Mouse (Mus musculus): ENCODE data around the gene Tkt.
"Not testable (repeated sequence)": the region's sequence is repeated elsewhere in the genome, so short reads cannot be mapped to it uniquely, and the experiment has no call there.

The Tkt gene

DNA sequence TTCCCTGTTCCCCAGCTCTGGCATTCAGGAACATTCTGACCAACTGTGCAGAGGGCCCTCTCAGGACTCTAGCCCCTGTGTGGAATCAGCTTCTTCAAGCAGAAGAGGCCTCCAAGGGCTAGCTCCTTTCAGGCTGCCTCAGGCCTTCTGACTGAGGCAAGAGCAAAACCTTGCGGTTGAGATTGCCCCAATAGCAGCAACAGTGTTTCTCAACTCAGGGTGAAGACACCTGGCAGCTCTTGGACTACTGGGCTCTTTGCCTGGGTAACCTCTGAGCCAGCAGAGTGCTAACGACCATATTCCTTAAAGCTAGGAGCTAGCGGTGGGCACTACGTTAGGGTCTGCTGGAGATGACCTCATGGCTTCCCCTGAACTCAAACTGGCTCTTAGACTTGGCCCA, 5.0 kb downstream of the Tkt start:
- DNase-seq (ENCODE audit: low spot score), result no peak

DNA sequence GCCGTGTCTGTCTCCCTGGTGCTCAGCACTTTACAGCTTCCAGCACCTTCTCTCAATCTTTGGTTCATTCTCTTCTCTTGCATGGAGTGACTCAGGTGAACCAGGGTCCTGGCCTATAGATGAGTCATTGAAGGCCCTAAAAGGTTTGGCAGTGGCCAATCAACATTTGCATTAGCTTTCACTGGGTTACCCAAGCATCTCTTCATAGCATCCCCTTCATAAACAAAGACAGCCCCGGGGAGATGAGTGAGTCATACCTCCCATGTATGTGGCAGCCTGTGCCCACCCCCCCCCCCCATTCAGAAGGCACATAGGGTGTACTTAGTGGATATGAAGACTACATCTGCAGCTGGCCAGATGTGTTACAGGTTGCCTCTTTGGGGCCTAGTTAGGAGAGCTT, 8.5 kb downstream of the Tkt start:
- DNase-seq (ENCODE audit: low spot score), result no peak

DNA sequence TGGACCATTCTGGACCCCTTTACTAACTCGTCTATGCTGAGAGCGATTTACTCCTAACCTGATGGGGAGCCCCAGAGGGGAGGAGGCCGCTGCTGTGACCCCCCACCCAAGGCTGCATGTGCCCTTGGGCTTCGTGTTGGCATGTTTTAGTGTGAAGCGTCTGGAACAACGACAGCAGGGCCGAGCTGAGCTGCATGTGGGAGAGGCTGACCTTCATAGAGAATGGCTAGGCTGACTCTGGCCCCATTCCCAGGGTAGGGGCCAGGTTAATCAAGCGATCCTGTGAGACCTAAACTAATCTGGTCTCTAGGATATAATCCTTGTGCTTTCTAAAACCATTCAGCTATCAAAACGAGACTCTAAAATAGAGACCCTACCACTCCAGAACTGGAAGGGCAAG, 9.6 kb downstream of the Tkt start:
- no peak for DNase-seq (ENCODE audit: low spot score)

DNA sequence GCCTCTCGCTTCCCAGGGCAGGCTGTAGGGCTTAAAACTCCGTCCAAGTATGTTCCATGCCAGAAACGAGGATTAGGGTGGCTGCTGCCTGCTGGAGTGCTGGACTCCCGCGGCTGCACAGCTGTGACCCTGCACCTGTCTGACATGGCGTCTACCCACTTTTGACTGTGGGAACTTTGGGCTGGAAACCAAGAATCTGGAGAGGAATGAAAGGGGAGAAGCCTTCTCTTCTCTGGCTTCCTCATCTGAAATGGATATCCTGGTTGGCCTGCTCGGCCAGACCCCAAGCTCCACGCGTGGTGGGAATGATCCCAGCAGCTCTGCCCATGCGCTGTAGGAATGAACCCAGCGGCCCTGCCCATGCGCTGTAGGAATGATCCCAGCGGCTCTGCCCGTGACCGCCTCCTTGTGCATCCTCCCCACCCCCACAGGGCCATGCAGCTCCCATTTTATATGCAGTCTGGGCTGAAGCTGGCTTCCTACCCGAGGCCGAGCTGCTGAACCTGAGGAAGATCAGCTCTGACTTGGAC, 11.2 kb downstream of the Tkt start:
- no peak for DNase-seq (ENCODE audit: low spot score)

DNA sequence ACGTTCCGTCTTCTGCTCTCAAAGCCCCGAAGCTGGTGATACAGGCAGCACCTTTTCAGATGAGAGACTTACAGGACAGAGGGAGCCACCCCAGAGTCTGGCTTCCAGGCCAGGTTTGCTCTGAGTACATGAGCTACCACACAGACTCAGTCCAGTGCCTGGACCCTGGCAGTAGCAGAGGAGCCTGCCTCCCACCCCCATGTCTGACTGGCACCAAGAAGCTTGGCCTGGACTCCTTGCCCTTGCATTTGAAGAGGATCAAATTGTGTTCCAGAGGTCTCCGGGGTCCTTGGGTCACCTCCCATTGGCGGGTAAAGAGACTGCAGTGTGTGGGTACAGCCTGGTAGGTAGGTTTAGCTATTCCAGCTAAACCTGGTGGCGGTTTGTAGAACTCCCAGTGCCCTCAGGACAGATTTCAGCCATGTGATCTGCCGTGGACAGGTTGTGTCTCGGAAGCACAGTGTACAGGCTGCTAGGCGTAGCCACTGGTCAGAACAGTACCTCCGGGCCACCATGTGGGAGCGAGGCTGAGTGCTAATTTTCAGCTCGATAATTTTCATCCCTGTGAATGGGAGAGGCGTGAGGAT, 12.7 kb downstream of the Tkt start:
- no peak for DNase-seq (ENCODE audit: low spot score)

DNA sequence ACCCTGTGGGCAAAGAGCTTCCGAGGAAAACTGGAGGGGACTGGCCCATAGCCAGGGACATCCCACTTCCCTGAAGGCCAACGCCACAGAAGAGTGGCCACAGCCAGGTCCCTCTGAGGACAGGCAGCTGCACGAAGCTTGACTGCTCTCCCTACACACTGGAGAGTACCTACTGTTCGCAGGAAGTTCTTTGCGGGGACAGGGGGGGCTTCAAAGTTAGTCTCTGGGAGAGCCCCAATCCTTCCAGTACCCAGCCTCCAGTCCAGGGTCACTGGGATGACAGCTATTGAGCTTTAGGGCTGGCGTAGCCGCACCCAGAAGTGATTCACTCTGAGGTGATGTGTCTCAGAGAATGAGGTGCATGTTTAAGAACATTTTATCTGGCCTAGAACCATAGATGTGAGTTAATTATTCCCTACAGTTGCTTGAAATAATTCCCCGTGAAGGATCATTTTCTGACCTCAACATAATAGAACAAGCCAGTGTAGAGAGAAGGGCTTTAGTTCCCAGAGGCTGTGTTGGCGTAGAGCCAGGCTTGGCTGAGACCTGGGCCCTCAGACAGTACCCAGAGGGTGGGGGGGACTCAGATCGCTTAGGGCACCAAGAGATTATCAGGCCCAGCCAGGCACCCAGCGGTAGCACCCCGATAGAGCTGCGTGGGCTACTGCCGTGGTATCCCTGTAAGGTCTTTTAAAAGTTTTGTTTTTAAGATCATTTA, 13.5 kb downstream of the Tkt start:
- no peak for DNase-seq (ENCODE audit: low spot score)

DNA sequence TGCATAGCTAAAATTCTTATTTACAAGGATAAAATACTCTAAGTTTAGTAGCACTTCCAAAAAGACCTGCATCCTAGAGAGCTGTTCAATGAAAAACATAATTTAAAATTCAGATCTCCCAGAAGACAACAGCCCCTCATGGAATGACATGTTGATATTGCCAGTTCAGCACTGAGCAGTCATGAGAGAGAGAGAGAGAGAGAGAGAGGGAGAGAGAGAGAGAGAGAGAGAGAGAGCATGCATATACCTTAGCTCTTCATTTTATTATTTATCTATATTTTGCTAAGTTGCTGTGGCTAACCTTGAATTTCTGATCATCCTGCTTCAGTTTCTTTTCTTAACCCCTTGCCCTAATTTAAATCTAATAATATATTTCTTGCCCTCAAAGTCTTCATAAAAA, 14.2 kb downstream of the Tkt start:
- no peak for DNase-seq (ENCODE audit: low spot score)

DNA sequence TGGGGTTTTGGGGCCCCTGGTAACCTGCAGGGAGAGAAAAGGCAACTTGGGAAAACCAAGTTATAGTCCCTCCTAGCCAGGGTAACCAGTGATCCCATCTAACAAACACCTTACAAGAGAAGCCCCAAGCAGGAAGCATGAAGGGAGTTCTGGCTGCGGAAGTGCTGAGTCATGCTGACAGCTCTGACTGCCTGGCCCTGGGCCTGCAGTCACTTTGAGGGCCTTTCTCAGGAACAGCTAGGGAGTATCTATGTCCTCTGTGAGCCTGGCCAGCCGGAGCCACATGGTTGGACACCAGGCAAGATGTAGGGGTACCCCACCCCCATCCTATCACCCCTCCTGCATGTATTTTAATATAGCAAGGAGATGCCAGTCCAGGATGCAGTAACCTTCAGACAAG, 16.3 kb downstream of the Tkt start:
- no peak for DNase-seq (ENCODE audit: low spot score)

DNA sequence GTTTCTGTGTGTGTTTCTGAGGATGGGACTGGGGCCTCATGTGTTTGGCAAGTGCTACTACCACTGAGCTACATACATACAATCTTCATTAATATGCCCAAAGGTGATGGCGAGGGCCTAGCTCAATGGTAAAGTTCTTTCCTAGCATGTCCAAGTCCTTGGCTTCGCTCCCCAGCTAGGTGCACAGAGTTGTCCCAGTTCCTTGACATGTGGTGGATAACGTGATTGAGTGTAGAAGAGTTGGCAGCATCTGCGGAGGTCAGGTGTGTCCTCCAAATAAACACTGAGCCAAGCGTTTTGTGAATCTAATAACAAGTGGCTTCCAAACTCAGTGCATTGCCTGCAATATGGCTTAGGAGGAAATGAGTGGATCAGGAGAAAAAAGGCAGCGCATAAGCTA, 18.2 kb downstream of the Tkt start:
- no peak for DNase-seq (ENCODE audit: low spot score)

DNA sequence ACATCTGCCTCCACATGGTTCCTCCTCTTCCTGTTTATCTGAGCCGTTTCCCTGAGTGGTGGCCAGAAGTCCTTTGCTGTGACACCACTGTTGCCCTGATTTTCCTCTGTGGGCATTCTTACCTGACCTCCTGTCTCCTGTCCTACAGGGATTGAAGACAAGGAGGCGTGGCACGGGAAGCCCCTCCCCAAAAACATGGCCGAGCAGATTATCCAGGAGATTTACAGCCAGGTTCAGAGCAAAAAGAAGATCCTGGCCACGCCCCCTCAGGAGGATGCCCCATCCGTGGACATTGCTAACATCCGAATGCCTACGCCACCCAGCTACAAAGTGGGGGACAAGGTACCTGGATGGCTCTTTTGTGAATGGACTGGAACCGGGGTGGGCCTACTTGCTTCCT, 19.9 kb downstream of the Tkt start:
- DNase-seq (ENCODE audit: low spot score), result no peak

DNA sequence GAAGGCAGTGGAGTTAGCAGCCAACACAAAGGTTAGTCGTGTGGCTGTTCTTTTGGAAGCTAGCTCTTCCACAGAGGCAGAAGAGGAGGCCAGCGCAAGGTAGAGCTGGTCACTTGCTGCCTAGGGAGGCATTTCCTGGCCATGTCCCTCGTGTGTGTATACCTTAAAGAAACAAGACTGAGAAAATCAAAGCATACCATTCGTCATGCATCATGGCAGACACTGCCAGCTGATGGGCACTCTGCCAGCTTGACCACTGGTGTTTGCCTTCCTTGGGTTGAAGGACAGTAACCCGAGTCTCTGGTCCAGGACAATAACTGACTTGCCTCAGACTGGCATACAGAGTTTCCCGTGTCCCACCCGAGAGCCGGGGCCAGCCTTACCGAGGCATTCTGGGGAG, 22.1 kb downstream of the Tkt start:
- DNase-seq (ENCODE audit: low spot score), result no peak

DNA sequence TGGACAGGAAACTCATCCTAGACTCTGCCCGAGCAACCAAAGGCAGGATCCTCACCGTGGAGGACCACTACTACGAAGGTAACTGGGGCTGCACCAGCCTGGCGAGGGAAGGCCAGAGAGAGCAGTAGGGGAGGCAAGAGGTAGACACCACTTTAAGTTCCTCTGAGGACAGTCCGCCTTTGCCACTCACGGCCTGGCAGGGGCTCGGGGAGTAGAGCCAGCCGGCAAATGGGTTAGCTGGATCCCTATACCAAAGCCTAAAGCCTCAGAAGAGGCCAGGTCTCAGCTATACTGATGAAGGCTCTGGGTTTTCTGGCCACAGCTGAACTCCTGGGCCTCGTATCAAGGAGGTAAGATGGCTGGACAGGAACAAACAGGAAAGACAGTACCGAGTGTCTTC, 24.1 kb downstream of the Tkt start:
- DNase-seq (ENCODE audit: low spot score), result no peak

DNA sequence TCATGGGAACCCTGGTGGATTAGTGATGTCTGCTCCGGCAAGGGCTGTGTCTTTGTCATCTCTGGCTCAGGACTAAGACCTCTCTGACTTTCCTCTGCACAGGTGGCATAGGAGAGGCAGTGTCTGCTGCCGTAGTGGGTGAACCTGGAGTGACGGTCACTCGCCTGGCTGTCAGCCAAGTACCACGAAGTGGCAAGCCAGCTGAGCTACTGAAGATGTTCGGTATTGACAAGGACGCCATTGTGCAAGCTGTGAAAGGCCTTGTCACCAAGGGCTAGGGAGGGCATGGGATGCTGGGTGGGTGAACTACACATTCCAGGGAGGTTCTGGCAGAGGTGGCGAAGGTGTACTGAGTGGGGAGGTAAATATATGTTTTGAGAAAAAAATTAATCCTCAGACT, 25.1 kb downstream of the Tkt start:
- DNase-seq (ENCODE audit: low spot score), result no peak

DNA sequence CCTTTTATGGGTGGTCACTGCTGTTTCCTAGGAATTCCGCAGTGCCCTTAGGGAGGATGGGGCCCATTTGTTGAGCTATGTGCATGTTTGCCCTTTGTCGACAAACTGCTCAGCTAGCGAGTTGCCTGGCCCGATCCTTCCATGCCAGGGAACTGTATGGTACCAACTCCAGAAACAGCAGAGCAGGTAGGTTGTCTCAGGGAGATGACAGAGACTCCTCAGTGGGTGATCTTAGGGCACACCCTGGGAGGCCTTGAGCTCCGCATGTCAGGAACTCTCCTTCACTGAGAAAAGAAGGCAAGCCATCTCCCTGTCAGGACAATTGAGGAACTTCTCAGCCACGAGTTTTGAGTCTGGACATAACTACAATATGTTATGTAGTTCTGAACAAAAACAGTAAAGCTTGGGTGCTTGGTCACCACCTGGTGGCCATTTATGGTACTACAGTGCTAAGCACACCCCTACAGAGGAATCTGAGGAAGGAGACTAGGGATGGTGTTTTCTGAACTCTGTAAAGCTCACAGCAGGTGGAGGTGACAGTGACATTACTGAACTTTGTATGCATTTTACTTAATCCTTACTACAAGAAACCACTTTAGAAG, 25.9 kb downstream of the Tkt start:
- DNase-seq (ENCODE audit: low spot score), result peak; percentile 61

DNA sequence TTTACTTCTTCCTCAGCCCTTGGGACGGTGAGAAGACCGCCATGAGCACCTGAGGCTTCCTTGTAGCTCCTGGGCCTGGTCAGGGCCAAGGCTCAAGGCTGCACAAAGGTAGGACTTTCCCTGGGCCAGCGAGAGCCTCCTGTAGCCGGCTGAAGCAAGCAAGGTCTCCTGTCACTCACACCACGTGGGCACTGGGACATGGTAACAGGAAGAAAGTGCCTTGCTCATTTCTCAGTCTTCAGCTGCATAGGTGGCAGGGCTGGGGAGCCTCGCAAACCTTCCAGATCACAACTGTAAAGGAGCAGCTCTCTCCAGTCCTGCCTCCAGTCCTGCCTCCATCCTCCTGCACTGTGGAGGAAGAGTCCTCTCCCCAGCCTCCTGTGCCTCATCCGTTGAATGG, 27.6 kb downstream of the Tkt start:
- no peak for DNase-seq (ENCODE audit: low spot score)

DNA sequence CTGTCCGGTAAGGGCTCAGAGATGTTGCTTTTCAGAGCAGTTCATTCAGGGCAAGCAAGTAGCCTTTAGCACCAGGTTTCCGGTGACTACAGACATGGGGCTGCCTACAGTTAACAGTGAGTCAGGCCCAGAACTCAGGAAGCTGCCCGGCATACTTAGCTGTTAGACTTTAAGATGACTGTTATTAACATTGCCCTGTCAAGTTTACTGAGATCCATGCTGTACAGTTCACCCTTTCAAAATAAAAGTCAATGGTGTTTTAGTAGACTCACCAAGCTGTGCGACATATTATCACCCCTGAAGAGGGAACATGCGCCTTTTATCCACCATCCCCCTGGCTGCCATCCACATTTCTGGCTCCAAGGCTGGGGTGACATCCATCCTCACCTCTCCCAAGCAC, 28.1 kb downstream of the Tkt start:
- no peak for DNase-seq (ENCODE audit: low spot score)

DNA sequence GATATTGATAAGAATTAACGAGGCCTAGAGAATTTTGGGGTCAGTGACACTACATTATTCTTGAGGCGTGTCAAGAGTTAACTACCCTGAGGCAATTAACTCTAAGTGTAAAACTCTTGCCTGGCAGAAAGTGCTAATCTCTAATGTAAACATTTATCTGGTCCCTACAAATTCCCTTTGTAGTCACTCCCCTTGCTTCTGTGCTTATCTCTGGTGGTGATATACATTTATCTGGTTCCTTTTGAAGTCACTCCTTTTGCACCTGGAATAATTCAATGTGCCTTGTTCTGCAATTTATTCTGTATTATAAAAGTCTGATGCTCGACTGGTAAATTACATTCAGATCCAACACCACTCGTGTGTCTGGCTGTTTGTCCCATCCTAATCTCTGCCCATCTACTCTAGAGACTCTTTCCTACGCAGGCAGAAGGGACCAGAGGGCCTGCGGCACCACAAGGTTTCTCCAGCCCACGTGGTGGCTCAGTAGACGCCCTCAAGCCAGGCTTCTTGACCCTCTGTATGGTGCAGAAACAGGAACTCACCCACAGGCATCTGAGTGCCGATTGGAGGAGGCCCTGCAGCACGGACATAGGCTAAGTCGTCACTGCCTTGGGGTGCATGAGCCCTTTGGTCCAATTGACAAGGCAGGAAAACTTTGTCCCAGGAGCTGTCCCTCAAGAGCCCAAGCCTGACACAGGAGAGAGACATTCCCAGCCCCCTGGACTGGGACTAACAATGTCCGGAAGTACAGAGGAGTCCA, 29.3 kb downstream of the Tkt start:
- not testable (repeated sequence) for DNase-seq (ENCODE audit: low spot score)

DNA sequence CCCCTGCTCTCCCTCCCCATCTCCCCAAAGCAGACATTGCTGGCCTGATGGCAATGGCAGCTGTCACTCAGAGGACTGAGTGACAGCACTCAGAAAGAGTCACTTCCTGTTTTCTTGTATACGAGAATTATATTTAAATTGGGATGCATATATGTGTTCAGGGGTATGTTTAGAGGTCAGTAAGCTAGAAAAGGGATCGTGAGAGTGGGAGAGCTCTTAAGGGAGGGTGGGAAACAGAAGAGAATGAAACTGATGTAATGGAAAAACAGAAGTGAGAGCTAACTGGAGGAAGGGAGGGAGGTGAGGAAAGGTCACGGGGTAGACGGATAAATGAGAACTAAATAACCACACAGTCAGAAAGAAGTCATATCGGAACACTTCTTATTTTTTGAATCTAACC, 31.0 kb downstream of the Tkt start:
- no peak for DNase-seq (ENCODE audit: low spot score)

DNA sequence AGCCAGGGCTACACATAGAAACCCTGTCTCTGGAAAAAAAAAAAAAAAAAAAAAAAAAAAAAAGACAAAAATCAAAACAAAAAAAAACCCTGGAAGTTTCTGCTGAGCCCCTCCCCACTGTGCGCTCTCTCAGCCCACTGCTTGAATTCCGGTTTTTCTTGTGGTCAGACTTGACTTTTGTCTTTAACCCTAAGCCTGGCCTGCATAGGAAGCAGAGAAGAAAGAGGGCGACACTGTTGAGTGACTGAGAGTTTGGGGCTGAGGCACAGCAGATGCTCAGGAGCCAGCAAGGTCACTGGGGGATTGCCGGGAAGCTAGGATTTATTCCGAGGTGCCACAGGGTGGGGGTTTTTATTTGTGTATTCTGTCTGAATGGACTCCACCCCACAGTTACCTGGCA, 31.7 kb downstream of the Tkt start:
- DNase-seq (ENCODE audit: low spot score), result no peak

DNA sequence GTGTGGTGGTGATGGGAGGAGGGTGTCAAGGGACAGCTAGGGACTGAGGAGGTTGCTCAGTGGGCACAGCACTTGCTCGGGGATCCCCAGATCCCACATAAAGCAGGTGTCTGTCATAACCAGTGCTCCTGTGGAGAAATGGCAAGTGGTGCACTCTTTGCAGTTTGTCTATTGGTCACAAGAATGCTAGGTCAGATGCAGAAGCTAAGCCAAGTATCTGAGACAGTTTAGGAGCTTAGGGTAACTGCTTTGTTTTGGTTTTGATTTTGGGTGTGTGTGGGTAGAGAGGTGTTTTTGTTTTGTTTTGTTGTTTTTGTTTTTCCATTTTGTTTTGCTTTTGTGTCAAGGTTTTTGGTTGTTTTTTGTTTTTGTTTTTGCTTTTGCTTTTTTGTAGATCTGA, 33.1 kb downstream of the Tkt start:
- no peak for DNase-seq (ENCODE audit: low spot score)

DNA sequence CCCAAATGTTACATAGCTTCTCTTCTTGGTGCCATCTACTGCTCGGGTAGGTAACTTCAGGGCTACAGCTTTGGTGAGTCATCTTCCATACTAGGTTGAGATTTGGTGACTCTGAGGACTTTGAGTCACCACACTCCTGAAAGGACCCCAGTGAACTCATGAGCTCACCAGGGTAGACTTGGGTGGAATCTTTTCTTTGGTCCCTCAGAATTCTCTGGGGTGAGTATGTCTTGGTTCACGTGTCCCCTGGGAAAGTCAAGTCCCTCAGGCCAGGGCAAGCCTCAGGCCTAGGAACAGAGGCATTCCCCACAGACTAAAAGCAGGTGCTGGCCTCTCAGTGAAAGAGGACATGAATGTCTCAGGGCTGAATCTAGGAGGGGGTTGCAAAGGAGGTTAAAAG, 35.9 kb downstream of the Tkt start:
- no peak for DNase-seq (ENCODE audit: low spot score)

DNA sequence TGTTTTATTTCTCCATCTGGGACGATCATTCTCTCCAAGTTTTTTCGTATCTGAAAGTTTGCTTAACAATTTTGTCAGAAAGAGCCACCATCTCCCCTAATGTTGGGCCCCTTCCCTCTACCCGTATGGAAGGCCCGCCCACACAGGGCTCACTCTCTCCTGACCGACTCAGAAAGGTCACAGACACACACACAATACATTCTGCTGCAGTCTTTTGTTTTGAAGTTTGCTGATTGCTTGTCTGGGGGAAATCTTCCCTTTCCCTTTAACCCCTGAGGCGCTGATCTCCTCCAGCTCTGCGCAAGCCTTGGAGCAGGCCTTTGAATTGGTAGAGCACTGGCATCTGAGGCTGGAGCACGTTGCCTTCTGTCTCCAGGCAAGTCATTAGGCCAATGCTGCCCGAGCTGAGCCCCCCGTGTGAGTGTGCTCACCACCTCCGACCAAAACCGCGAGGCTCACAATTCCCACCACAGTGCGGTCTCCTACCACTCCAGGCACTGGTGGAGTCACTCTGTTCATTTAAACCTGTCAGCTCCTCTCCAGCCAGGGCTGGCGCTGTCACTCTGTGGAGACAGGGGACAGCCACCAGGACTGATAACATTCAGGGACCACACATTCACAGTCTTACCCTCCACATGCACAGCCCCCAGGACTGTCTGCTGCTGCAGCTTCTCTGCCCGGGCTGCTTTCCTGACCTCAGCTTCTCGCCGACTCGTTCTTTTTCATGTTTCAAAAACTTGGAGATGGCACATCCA, 36.5 kb downstream of the Tkt start:
- DNase-seq (ENCODE audit: low spot score), result no peak
